Mouse (Mus musculus) kidney, postnatal 36 days (tissue): Measurements from ENCODE around the gene Kdelc2.

Source experiments
- DNase-seq, 2 experiments: peaks; one replicate each; pipeline ENCODE4 v3.0.0; 2021 to 2022; ENCODE audit warnings: mixed read lengths in 2 of 2

Kdelc2 gene

GRCm38 (mm10) chr9:53383951-53384866 is at the start of gene Kdelc2:
TSS of gene Kdelc2 (plus strand) at chr9:53384025.
- DNase-seq = peak; percentile 80 to 88

- no peak for DNase-seq
Observed at GRCm38 (mm10) chr9:53335131-53335530, 48.7 kb upstream of the Kdelc2 start.

DNA sequence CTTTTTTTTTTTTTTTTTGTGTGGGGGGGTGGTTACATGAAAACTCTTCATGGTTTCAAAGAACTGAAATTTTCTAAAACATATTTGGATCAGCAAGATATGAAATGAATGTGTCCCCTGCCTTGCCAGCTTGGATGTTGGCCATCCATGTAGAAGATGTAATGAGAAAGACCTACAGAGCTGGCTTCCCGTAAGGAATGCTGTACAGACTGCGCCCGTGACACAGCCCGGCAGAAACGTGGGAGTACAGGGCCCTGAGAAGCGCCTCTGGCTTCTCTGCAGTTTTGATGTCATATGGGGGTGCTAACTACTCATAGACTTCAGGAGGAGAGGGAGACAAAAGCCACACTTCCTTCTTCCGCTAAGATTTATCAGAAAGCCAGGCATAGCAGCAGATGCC is 44.2 kb upstream of the Kdelc2 start:
- DNase-seq = no peak

GRCm38 (mm10) chr9:53340328-53340916 is 43.4 kb upstream of the Kdelc2 start:
- DNase-seq = peak; percentile 29 to 44

DNA sequence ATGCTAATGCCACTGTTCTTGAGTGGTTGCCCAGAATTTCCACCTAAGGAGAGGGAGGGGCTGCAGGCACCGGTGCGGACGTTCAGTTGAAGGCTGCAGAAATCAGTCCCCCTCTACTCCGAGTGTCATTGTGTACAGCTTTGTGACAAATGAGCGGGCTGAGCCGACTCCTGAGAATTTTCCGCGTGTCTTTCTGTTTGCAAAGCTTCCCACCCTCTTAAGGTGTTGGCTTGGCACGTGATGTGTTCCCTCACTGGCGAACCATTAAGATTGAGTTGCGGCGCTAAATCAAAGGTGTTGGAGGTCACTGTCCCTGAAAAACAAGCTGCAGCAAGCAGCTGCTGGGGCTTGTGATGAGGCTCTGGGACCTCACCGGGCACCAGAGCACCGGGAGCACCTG is 42.9 kb upstream of the Kdelc2 start:
- DNase-seq = peak; percentile 69 to 71

DNA sequence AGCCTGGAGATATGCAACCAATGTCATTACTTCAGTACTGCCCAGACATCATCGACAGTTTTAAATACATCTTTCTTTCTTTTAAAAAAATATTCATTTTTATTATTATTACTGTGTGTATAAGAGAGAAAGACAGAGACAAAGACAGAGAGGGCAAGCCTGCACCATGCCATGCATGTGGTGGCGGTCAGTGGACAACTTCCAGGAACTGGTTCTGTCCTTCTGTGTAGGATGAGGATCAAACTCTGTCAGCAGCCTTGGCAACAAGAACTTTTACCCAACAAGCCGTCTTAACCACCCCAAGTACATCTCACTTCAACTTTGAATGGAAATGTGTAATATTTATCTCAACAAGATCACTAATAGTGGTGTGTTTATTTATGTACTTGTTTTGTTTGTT is 41.8 kb upstream of the Kdelc2 start:
- no peak for DNase-seq

- DNase-seq = no peak
Observed at GRCm38 (mm10) chr9:53344646-53345432, 39.0 kb upstream of the Kdelc2 start.

DNA sequence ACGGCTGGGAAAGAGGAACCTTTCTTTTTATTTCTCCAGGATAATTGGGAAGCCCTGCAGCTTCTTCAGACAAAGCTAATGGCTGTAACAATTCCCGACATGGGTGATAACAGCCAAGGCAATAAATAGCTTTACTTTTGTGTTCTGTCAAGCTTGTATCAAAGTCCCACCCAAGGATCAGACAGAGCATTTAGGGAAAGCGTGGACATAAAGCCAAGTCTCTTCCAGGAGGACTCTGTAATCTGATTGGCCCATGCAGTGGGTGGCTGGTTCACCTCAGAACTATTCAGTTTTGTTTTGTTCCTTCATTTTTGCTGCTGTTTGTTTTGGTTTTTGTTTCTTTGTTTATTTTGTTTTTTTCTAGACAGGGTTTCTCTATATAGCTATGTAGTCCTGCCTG is 38.1 kb upstream of the Kdelc2 start:
- DNase-seq = no peak

DNA sequence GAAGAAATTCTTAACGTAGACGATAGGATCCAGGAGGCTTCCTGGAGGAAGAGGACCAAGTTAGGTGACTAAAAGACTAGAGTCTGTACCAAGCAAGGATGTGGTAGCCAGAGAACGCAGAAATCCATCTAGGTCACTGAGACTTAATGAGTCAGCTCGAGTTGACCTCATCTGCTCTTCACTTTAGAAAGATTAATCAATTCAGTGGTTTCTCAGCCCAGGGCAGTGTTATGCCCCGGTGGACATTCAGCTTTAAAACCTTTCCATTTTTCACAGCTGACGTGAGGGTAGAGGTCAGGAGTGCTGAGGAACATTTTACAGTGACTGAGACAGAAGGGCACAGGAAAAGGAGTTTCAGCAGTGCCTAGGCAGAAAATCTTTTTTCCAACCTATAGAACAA is 37.4 kb upstream of the Kdelc2 start:
- DNase-seq = peak; percentile 27 to 44

GRCm38 (mm10) chr9:53349211-53349610 is 34.6 kb upstream of the Kdelc2 start:
- no peak for DNase-seq

DNA sequence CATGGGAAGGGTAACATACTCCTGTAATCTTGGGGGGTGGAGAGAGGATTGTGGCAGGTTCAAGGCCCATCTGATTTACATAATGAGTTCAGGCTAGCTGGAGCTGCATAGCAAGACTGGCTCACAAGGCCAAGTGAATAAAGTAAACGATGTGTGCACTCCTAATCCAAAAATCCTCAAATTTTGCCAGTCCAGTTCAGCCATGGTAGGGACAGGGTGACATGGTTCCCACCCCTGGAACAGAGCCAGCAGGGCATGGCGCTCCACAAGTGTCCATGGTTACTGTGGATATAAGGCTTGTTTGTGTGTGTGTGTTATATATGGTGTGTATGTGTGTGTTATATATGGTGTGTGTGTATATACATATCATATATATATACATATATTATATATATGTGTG is 33.5 kb upstream of the Kdelc2 start:
- no peak for DNase-seq

DNA sequence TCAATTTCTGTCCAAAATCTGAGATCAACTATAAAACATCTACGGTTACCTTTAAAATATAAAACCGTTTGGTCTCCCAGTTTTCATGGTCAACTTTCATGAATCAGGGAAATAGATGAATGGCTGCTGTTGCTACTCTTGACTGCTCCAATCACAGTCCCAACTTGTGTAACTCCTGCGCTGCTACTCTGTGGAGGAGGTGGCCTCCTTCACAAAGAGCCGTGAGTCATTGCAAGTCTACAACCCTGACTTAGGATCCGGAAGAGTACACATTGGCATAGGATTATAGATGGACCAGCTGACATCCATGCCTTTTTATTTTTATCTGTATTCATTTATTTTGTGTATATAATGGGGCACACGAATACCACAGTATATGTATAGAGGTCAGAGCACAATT is 31.9 kb upstream of the Kdelc2 start:
- DNase-seq = no peak

GRCm38 (mm10) chr9:53353161-53353560 is 30.7 kb upstream of the Kdelc2 start:
- no peak for DNase-seq

DNA sequence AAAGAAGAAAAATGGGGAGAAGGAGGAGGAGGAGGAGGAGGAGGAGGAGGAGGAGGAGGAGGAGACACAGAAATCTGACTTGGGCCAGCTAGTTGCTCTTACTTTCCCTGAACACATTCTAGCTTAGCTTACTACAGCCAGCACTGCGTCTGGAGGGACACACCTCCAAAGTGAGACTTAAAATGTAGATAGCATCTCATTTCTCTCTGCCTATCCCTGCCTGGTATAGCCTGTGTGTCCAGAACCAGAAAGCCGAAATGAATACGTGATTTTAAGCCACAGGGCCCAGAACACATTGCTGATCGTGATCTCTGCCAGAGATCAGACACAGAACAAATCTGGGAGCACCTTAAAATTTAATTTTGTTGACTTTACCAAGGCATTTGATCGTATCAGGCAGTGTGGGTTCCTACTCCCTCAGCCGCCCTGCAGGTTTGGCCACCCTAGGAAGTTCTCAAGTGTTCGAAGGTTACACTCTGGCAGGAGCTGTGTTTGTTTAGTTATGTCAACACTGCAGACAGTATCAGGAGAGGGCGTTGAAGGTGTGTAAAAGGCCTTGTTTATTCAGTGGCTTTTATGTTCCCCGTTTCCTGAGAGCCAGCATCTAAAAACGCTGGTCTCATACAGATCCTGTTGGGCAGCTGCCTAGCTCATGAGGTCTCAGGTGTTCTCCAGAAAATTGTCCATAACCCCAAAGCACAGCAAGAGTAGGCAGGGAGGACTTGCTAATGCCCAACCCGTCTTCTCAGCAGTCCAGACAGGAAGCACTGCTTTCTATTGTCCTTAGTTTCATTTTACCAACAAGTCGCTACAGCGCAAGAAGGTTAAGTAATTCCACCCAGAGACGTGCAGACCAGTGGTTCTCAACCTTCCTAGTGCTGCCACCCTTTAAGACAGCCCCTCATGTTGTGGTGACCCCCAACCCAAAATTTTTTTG is 27.3 kb upstream of the Kdelc2 start:
- DNase-seq = peak; percentile 28 to 29

DNA sequence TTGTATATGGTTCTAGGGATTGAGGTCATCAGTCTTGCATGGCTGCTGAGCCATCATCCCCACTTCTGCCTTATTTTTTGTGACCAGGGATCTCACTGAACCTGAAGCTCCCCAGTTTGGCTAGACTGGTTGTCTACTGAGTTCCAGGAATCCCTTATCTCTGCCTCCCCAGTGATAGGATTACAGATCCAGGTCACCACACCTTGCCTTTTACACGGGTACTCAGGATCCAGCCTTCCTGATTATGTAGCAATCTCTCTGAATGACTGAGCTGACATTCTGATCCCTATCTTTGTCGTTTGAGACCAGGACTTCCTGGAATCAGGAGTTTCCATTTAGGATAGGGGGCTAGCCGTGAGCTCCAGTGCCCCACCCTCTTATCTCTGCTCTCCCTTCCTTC is 12.5 kb upstream of the Kdelc2 start:
- DNase-seq = no peak

- DNase-seq = no peak
Observed at GRCm38 (mm10) chr9:53375907-53376306, 7.9 kb upstream of the Kdelc2 start.

GRCm38 (mm10) chr9:53376820-53377219 is 7.0 kb upstream of the Kdelc2 start:
- peak in 1 of 2 experiments; percentile 52 for DNase-seq

DNA sequence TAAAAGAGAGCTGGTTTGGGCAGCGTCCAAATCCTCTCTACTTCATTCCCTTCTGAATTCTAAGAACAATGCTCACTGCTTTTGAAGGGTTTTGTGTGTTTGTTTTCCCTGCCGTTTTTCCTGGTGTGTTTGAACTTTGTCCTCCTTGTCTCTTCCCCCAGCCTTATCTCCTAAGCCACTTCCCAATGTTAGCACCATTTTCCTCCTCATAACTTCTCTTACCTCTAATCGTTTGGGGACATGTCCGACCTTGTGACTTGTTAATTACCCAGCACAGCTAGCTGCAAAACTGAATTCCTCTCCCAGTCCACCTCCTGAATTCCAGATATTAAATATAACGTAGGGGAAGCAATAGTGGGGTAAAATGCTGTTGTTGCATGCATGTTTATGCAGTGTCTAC is 6.2 kb upstream of the Kdelc2 start:
- DNase-seq = no peak

DNA sequence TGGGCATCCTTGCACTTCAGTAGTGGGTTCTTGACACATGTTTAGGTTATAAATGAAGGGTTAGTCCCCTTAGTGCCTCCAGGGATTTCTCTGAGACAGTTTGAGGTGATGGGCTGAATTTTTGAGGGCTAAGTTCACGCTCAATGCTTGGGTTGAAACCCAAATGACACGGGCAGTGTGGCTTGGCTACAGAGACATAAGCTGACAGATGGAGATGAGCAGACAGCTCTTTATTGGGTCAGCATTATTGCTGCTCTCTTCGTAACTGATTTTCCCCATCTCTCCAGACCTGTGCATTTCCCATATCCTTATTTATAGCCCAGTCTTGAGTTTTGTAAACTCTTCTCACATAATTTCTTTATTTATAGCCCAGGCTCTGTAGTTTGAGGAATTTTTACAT is 5.7 kb upstream of the Kdelc2 start:
- no peak for DNase-seq

GRCm38 (mm10) chr9:53380595-53380994 is 3.2 kb upstream of the Kdelc2 start:
- no peak for DNase-seq

DNA sequence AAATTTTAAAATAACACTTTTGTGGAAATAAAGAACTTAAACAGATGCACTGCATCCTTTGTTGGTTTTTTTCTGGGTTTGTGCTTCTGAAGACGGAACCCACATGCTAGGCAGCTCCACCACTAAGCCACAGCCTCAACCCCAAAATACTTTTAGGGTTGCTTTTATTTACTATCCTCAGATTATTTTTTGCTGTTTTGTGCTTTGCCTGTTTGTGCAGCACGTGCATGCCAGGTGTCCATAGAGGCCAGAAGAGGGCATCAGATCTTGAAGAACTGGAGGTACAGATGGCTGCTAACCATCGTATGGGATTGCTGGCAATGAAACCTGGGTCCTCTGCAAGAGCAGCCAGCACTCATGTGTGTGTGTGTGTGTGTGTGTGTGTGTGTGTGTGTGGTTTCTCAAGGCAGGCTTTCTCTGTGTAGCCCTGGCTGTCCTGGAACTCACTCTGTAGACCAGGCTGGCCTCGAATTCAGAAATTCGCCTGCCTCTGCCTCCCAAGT is 2.7 kb upstream of the Kdelc2 start:
- DNase-seq = no peak

DNA sequence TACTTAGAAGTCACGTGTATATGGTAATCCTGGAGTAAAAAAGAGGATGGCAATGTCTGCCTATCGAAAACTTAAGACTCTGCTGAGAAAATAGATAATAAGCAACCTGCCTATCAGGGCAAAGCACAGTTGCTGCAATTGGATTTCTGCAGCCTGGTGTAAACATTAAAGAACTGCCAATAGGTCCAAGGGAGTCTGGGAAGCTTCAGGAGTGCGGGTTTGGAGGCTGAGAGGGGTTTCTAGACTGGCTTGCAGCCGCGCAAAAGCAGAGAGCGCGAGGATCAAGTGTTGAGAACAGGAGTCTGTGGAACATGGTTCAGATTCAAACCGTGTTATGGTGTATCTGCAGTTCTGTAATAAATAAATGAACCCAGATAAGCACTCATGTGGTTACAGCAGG is 1.0 kb downstream of the Kdelc2 start:
- DNase-seq = peak in 1 of 2 experiments; percentile 22
